7 mouse cellular contexts compared by ENCODE assay signal in genomic region chr2:35979644-35980021, GRCm38 (mm10). TPM values are rescaled to one million over a fixed set of nuclear protein-coding genes. Genes with fewer than 3 reads are reported as not detected.
DNase-seq lines count a peak whose midpoint lies in the region; ATAC-seq lines count a peak whose summit lies in the region.

Gene Ttll11, minus strand, starts transcription at chr2:35979913.

- H3K9ac ChIP-seq in embryonic facial prominence, embryonic 11.5 days (replicated peaks; ENCODE audit: low read length): peak within 1 kb of the TSS; percentile 84
- H3K9ac ChIP-seq in midbrain, embryonic 13.5 days (replicated peaks): peak within 1 kb of the TSS; percentile 87

- no peak within 1 kb of the TSS for H3K27ac ChIP-seq in embryonic facial prominence, embryonic 11.5 days (replicated peaks; ENCODE audit: low read depth, low read length)
- peak within 1 kb of the TSS; percentile 82 for H3K27ac ChIP-seq in limb, embryonic 10.5 days
- H3K27ac ChIP-seq in midbrain, embryonic 13.5 days: peak within 1 kb of the TSS; percentile 87

- peak; percentile 97 for DNase-seq in adrenal gland, postnatal 14 days
- DNase-seq in embryonic facial prominence, embryonic 11.5 days (ENCODE audit: low spot score): peak; percentile 92
- peak; percentile 95 for DNase-seq in kidney, adult 11 months
- peak; percentile 97 for DNase-seq in limb, embryonic 10.5 days (ENCODE audit: low spot score)
- DNase-seq in spleen, adult 12 weeks (ENCODE audit: low spot score): peak; percentile 73

- no peaks in the 10 kb centered on the region for H3K27me3 ChIP-seq in embryonic facial prominence, embryonic 11.5 days (ENCODE audit: control insufficient read depth, insufficient read depth, low read length)
- H3K27me3 ChIP-seq in limb, embryonic 10.5 days (ENCODE audit: low read depth, poor library complexity, severe bottlenecking): peaks cover 24% of the 10 kb centered on the region
- no peaks in the 10 kb centered on the region for H3K27me3 ChIP-seq in midbrain, embryonic 13.5 days

- peaks cover 3% of the 10 kb centered on the region; the same call in 1 of the 2 replicates for H3K4me1 ChIP-seq in embryonic facial prominence, embryonic 11.5 days (ENCODE audit: control insufficient read depth, insufficient read depth, low read length)
- peaks cover 24% of the 10 kb centered on the region for H3K4me1 ChIP-seq in limb, embryonic 10.5 days
- H3K4me1 ChIP-seq in midbrain, embryonic 13.5 days (replicated peaks): peaks cover 27% of the 10 kb centered on the region

- no peaks in the 10 kb centered on the region for H3K36me3 ChIP-seq in embryonic facial prominence, embryonic 11.5 days (replicated peaks; ENCODE audit: control insufficient read depth, insufficient read depth, low read depth, low read length)
- H3K36me3 ChIP-seq in limb, embryonic 10.5 days: no peaks in the 10 kb centered on the region
- H3K36me3 ChIP-seq in midbrain, embryonic 13.5 days: no peaks in the 10 kb centered on the region

- H3K4me3 ChIP-seq in embryonic facial prominence, embryonic 11.5 days (ENCODE audit: low read depth, low read length): peak within 1 kb of the TSS; percentile 86
- peak within 1 kb of the TSS; percentile 71 for H3K4me3 ChIP-seq in limb, embryonic 10.5 days
- peak within 1 kb of the TSS; percentile 72 for H3K4me3 ChIP-seq in midbrain, embryonic 13.5 days (replicated peaks)

- WGBS in embryonic facial prominence, embryonic 11.5 days: under 1% methylated on average over 42 of the region's 42 CpGs
- under 1% methylated on average over 42 of the region's 42 CpGs for WGBS in limb, embryonic 10.5 days
- under 1% methylated on average over 37 of the region's 42 CpGs for WGBS in midbrain, embryonic 13.5 days

- H3K4me2 ChIP-seq in embryonic facial prominence, embryonic 11.5 days (ENCODE audit: low read depth, low read length): peak within 1 kb of the TSS; percentile 98
- H3K4me2 ChIP-seq in midbrain, embryonic 13.5 days (replicated peaks): peak within 1 kb of the TSS; percentile 97

- H3K9me3 ChIP-seq in embryonic facial prominence, embryonic 11.5 days (replicated peaks; ENCODE audit: control insufficient read depth, low read length): no peaks in the 10 kb centered on the region
- no peaks in the 10 kb centered on the region for H3K9me3 ChIP-seq in limb, embryonic 10.5 days (replicated peaks)
- H3K9me3 ChIP-seq in midbrain, embryonic 13.5 days: no peaks in the 10 kb centered on the region

- peak; percentile 86 for ATAC-seq in embryonic facial prominence, embryonic 11.5 days (replicated peaks; ENCODE audit: insufficient number of reproducible peaks, low FRiP score, low TSS enrichment, low read depth)
- ATAC-seq in granulocyte monocyte progenitor cell, adult 5-6 weeks (replicated peaks; ENCODE audit: poor library complexity, severe bottlenecking): peak; percentile 69
- peak; percentile 91 for ATAC-seq in midbrain, embryonic 13.5 days

RNA-seq across cellular contexts. Expression of gene Ttll11, which starts in this region (rescaled TPM):
- total RNA-seq in adrenal gland, postnatal 14 days (2021): 2.6 and 2.7 TPM in 2 replicates
- 0.70 and 2.1 TPM in 2 replicates for polyA plus RNA-seq in embryonic facial prominence, embryonic 11.5 days (2014; fragmentation: Nextera tagmentation; extraction: Ambion mirVana)
- total RNA-seq in granulocyte monocyte progenitor cell, adult 5-6 weeks (2014; fragmentation: Nextera tagmentation): 0.34 TPM in 1 of 2 replicates, not detected in the other
- total RNA-seq in granulocyte monocyte progenitor cell, adult 5-6 weeks (2017): not detected in 2 replicates
- polyA plus RNA-seq in limb, embryonic 10.5 days (2016; fragmentation: Nextera tagmentation; extraction: Ambion mirVana): 0.65 TPM in 2 replicates
- polyA plus RNA-seq in midbrain, embryonic 13.5 days (2015; fragmentation: Nextera tagmentation; extraction: Ambion mirVana): 2.9 and 4.3 TPM in 2 replicates

Comparison
In these comparisons a context has a peak if more than half of its experiments do, and no peak if none do; other contexts are left out.
1. Peak in ATAC-seq in granulocyte monocyte progenitor cell, adult 5-6 weeks; RNA of the gene not detected or under 1 TPM.
2. Peak in DNase-seq, H3K4me3 ChIP-seq and H3K27ac ChIP-seq in limb, embryonic 10.5 days; RNA of the gene not detected or under 1 TPM.